Mouse (Mus musculus) urinary bladder, postnatal 36 days (tissue): ENCODE measurements around the gene Daw1.
A peak's percentile ranks its signal among the peaks of the same experiment; 100 is the strongest.

ENCODE experiments used
- DNase-seq, 2 experiments: peaks; one replicate each; pipeline ENCODE4 v3.0.0; 2022; ENCODE audit warnings: low spot score in 2 of 2, mixed read lengths in 1 of 2

Gene Daw1

DNA sequence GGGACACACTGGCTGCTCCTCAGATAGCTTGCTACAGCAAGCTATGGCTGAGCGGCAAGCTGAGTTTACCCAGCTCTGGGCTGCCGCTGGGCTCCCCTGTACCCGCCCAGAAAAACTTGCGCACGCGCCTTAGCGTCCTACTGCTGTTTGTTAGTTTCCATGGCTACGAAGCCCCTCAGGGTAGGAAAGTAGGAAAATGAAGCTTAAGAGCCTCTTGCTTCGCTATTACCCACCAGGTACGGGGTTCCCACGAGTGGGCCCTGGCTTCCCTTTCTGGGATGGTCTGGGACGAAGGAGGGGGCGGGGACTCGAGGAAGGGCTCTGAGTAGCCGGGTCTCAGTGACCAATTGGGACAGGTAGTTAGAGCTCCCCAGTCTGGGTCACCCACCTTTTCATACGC lies at the start of gene Daw1:
TSS of gene Daw1 (plus strand) at position 150 of the 400 bp plus-strand sequence.
- peak; percentile 60 for DNase-seq

DNA sequence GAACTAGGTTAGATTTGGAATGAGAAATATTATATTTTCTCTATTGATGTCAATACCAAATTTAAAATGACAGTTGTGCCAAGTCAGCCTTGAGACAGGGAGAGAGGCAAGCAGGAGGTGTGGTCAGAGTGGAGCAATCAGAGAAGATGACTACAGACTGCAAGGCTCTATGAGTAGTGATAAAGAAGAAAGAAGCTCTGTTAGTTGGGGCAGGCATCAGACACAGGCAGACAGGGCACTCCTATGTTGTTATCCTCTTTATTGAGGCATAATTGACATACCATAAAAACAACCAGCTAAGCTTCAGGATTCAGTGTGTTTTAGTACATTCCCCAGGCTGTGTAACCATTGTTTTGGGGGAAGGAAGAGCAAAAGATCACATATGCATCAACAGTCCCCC lies 48.6 kb upstream of the Daw1 start:
- DNase-seq = no peak

DNA sequence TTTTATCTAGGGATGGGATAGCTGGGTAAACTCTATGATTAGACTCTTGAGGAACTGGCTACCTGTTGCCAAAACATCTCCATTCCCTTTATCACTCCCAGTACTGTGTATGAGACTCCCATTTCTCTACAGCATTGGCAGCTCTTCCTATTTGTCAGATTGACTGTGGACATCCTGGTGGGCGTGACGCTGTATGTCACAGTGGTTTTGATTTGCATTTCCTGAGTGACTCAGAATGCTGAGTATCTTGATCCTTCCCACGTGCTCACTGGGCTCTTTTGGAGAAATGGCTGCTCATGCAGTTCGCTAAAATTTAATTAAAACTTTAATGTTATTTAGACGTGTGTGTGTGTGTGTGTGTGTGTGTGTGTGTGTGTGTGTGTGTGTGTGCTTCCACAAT lies 47.8 kb upstream of the Daw1 start:
- DNase-seq = no peak

DNA sequence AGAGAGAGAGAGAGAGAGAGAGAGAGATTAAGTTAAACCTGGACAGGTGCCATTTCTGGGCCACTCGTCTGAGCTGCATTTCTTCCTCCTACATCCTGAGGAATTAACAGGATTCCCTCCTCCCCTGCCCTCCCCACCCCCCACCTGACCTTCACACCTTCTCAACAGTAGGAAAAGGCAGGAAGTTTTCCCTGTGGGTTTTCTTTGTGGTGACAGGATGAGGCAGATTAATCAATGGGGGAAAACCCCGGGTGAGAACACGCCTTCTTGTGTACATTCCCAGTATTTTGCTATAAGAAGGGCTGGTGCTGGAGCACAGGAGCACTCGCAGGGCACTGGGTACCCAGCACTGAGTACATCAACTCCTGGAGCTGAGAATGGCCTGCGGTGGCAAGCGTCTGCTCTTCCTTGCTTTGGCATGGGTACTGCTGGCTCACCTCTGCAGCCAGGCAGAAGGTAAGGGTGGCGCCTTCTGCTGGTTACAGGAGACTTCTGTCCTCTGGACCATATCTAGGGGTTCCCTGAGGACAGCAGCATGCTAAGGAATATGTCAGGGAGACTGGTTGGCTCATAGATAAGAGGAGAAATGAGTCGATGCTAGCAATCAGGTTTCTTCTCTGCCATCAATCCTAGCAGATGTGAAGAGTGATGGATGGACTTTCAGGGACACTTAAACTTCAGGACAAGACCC lies 43.0 kb upstream of the Daw1 start, which contains the start of gene Ccl20:
TSS of gene Ccl20 (plus strand) at position 320 of the 691 bp plus-strand sequence.
- no peak for DNase-seq

DNA sequence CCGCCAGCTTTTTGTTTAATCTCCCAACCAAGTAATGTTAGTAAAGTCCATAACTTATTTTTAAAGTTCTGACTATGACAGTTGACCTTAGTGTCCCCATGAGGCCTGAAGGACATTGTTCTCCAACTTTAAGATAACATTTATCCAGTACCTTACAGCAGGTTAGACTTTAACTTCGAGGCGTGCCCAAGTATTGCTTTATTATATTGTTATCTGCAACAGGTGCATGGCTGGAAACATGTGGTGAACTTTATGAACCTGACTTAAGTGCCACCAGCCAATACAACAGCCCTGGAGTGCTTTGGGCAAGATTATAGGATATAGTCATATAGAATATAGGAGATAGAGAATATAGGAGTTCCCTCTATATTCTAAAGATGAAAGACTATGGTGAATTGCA lies 42.3 kb upstream of the Daw1 start:
- DNase-seq = no peak

DNA sequence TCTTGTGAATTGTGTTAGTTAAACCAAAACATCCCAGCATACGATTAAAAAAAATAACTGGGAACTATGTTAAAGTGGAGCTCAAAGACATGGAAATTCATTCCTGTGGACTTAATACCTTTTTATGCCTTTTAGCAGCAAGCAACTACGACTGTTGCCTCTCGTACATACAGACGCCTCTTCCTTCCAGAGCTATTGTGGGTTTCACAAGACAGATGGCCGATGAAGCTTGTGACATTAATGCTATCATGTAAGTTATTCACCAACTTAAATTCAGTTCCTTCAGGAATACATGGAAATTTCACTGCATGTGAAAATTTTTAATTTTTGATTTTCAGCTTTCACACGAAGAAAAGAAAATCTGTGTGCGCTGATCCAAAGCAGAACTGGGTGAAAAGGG lies 41.9 kb upstream of the Daw1 start:
- no peak for DNase-seq

DNA sequence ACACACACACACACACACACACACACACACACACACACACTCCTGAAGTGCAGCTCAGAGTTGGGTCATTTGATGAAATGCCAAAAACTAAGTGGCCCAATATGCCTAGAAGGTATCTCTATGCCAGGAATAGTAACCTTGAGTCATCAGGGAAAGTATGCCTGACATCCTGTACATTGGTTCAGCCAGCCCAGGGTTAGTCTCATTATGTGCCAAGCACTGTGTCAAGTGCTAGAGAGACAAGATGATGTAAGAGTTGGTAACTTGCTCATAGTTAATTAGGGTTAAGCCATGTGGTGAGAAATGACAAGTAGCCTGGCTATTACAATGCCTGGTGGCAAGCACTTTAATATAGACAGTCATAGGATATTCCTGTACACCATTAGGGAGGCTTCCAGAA lies 39.6 kb upstream of the Daw1 start:
- DNase-seq = no peak

DNA sequence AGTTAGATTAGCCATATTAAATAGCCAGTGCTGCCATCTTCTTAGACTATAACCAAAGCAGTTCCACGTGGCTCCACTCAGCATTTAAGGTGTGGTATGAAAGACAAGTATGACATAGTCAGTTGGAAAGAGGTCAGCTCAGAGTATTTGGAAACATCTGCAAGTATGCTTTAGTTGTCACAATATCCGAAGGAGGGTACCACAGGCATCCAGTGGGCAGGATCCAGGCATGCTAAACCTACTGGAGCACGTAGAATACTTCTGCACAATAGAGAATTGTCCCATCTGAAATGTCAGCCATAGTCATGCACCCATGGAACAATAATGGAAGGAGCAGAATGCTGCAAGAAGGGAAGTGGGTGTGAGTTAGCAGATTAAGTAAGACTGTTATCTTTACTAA lies 39.2 kb upstream of the Daw1 start:
- no peak for DNase-seq

DNA sequence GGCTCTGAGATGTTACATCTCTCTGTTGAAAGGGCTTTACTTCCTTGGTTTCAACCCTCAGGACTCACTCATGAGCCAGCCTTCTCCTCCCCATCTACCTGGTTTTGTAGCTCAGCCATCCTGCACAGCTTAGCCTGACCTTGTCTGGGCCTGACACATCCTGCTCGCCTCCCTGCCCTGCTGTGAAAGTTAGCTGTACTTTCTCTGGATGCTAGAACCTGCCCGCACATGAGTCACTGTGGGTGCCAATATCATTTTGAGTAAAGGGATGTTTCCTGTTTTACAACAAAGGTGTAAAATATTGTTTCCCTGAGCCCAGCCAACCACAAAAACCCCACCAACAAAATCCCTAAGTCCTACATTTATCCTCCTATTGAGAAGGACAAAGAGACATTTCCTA lies 36.4 kb upstream of the Daw1 start:
- DNase-seq = peak in 1 of 2 experiments; percentile 39

DNA sequence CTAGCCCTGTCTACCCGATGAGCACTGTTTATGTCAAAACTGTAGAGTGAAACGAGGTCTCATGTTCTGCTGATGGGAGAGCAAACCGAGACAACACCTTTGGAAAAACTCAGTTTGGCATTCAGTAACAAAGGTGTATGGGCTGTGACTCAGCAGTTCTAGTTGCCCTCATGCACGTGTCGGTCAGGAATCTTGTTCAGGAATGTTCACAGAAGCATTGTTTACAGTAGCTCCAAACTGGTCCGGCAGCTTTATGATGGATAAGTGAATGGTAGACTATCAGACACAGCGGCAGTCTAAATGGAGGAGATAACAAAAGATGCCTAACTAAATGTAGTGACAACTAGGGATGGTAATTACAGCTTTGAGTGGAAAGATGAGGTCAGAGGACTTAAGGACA lies 23.7 kb upstream of the Daw1 start:
- DNase-seq = peak; percentile 19 to 24

DNA sequence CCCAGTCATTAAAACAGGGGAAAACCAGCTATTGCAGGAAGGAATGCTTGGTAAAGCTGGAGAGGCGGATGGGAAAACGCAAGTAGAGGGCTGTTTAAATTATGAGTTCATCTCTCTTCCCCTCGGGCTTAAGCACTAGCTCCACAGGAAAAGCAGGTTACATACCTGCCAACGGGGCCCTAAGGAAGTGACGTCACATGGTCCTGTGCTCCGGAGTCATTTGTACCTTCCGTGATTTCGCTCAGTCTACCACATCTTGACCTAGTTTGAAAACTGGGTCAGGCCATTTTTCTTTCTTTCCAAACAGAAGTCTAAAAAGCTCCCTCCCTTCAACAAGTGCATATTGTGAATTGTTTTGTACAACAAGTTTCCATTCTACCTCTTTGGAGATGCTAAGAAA lies 21.7 kb upstream of the Daw1 start:
- DNase-seq = no peak

DNA sequence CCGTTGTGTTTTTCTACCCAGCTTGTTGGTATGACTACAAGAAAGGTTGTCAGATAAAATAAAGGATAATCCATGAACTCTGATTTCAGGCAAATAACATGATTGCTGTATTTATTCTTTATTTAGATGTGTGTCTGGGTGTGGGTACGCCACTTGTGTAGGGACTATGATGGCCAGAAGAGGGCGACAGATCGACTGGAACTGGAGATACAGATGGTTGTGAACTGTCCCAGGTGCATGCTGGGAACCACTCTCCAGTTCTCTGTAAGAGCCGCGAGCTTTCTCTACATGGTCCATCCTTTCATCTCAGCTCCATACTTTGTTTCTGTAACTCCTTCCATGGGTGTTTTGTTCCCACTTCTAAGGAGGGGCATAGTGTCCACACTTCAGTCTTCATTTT lies 20.8 kb upstream of the Daw1 start:
- no peak for DNase-seq

DNA sequence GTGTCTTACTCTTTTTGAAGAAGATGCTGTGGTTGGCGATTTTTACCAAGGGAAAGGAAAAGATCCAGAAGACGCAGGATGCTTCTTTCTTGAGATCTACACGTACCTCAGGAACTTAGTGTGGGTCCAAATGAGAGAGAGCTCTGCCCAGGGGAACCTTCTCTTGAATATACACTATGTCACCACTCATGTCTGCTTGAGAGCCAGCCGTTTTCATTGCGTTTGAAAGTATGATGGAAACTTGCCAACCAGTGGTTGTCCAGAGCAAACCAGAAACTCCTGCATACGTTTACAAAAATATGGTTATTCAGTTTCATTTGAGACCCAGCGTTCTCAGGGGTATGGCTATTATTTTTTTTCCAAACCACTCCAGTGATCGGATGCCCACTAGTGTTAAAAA lies 18.0 kb upstream of the Daw1 start:
- DNase-seq = no peak

DNA sequence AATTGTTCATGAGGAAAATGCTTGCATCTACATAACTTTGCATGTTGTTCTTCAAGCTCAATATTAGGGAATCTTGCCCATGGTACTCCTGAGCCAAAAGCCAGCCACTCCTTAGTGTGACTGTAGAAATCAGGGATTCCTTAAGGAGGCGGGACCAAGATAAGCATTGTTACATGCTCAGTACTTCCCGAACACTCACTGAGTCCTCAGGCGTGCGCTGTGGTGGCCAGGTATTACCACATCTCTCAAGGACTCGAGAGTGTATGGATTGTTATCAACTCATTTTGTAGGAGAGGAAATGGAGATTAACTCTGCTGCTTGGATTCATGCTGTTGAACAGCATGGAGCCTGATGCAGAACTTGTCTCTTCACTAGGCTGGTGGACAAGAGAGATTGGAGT lies 17.5 kb upstream of the Daw1 start:
- no peak for DNase-seq

DNA sequence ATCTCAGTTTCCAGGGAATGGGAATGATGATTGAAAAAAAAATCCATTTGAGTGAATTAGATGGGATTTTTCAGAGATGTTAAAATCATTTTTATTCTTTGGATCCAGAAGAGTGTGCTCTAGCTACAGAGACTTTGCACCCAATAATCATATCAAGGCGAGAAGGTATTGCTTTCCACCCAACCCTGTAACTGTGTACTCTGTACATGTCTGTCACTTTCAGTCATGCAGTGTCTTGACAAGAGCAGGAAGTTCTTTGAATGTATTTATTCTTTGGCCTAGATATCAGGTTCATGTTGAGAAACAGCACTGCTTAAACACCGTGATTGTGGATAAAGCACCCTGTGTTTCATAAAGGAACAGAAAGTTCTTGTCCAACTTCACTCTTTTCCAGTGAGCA lies 13.0 kb upstream of the Daw1 start:
- no peak for DNase-seq

DNA sequence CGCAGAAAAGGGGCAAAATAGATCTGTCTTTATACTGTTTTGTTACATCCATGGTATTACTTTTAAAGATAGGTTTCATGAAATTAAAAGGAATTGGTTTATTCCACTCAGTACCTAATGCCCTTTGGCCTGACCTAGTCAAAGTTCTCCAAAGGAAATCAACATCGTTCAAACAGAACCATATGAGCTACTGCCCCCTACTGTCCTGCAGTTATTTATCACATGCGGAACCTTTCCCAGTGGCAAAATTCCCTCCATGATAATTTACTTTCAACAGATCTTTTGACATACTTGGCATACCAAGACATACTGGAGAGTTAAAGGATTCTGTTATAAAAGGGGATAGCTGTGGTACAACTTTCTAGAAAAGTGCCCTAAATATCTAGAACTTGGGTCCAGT lies 9.3 kb upstream of the Daw1 start:
- no peak for DNase-seq

DNA sequence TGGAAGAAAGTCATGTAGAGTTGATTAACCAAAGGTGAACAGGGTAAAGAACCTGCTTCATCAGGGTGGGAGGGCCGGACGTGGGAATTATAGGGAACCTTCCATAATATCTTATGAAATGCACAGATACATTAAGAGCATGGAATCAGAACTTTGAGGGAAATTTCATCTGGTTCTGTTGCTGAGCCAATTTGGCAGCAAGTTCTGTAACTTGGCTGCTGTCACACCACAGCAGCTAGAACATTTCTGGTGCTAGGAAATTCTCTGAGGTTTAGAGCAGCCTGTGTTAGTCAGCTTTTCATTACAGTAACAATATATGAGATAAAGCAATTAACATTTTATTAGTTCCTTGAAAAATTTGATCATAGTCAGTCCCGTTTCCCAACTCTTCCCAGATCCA lies 6.6 kb upstream of the Daw1 start:
- no peak for DNase-seq

DNA sequence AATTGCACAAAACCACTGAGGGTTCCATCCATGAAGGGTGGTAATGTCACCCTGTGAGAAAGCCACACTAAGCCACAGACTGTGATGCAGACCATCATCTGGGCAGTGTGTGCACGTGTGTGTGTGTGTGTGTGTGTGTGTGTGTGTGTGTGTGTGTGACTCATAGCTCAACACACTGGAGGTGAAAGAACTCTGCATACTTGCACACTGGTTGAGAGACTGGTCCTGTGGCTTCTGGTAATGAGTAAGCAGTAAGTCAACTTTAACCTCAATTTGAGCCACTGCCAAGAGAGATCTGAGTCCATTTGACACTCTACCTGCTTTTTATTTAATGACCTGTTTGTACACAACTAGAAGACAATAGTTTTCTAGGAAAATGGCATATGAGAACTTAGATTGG lies 2.7 kb upstream of the Daw1 start:
- DNase-seq = peak in 1 of 2 experiments; percentile 6

DNA sequence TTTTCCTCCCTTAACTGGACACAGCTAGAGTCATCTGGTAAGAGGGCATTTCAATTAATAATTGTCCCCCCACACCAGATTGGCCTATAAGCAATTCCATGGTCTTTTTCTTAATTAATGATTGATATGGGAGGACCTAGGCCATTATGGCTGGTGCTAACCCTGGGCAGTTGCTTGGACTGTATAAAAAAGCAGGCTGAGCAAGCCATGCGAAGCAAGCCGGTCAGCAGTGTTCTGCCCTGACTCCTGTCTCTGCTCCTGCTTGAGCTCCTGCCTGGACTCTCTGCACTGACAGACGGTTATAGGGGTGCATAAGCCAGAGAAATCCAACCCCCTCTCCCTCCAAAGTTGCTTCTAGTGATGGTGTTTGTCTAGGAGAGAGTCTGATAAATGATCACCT lies 2.1 kb downstream of the Daw1 start:
- DNase-seq = no peak

DNA sequence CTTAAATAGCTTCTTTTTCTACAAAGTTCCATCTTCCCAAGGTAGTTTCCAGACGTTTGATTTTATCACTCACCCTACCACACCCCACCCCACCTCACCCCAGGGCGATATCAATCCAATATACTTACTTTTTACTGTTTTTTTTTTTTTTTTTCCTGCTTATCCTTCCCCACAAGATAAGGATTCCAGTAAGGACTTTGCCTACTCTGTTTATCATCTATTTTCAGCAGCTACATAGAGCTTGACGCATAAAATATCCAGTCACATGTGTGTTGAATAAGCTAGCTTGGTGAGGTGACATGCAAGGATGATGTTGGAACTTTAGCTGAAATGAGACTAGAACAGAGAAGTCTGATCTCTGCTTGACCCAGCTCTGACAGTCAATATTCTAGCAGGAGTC lies 4.5 kb downstream of the Daw1 start:
- no peak for DNase-seq

DNA sequence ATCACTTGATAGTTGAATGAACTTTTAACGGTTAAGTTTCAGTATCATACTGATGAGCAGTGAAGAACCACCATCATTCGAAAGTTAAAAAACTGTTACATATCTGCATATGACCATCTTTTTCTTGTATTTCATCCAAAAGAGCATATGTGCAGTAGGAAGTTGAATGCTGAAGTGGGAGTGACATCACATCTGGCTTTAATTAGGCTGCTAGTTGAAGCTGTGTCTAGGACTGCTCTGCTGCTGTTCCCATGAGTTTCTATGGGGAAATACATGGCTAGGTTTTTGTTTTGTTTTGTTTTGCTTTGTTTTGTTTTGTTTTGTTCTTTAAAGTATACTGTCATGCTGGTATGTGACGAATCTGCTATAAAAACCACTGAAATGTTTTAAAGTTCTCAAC lies 9.6 kb downstream of the Daw1 start:
- DNase-seq = no peak

DNA sequence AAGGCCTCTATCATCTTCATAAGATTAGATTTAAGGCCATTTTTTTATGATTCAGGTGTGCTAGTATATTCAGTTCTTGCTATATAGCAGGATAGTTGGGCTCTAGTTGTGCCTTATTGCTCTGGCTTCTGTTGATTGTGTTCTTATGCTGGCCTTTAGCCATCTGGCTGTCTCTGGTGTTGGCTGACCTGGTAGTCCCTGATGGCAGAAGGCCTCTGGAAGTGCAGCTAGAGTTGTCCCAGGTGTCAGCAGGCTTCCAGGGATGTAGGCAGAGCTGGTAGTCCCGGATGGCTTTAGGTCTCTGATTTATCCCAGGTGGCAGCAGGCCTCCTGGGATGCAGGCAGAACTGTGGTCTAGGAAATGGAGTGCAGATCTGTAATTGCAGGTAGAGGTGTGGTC lies 16.4 kb downstream of the Daw1 start:
- DNase-seq = no peak

DNA sequence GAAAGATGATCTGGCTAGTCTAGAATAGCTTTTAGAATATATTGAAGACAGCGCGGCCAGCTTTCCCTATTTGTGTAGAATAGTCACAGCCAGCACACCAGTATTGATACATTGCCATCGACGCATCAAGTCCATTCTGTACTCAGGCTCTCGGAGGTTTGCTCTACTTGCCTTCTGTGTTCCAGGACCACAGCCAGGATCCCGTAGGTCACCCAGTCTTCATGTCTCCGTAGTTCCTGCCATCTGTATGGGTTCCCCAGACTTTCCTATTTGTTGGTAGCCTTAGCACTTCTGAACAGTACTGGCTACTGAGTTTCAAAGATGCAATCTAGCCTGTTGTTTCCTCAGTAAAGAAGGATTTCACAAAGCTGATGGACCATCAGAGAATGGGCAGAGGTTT lies 20.0 kb downstream of the Daw1 start:
- DNase-seq = no peak

DNA sequence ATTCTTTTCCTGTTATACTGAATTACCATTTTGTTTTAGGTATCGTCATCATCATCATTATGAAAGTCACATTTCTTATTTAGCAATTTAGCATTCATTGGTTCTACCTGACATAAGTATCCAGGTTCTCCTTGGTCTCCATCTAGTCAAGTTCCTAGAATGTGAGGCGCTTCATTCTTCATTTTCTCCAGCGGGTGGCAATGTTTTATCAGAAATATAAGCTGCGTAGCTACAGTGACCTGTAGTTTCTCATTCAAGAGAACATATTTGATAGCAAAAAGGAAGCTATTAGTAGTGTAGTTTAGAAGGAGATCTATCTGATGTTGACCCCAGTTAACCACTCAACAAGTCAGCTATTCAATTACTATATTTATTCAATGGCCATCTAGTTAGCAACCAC lies 21.9 kb downstream of the Daw1 start:
- no peak for DNase-seq
